Mouse (Mus musculus): ENCODE measurements around the gene Zfp871. TPM values are rescaled to one million over a fixed set of nuclear protein-coding genes. Genes with fewer than 3 reads are reported as not detected.
A peak's percentile ranks its signal among the peaks of the same experiment; 100 is the strongest.
"Not testable (repeated sequence)": the region's sequence is repeated elsewhere in the genome, so short reads cannot be mapped to it uniquely, and the experiment has no call there.

Gene Zfp871
- polyA plus RNA-seq, 1 experiment from 2014 or later: 28.9 TPM

DNA sequence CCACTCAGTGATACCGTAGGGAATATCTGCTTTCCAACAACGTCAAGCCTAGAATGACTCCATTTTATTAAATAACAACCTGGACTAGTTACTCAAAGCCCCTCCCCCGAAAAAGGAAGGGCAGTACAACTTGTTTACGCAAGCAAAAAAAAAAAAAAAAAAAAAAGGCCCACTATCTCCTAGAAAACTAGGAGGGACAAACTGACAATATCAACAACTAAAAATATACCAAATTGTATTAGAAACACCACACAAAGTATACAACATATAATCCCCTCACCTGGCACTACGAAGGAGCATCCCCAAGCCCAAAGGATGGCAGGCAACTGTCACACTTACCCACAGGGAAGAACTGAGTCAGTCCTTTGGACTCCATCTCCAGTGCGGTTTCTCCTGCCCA is 1.1 kb downstream of the Zfp871 start:
- Histone ChIP-seq H3K4me2 (replicated peaks) (peak overlapping the region; percentile 59), H3K27ac (no peak overlapping the region), H3K9me3 (no peaks in the 10 kb centered on the region), H3K36me3 (0 out of 2 replicates have a peak, but pooled peaks cover 11% of the 10 kb centered on the region), H3K4me3 (replicated peaks) (peak overlapping the region; percentile 88), H3K4me1 (replicated peaks) (peaks cover 7% of the 10 kb centered on the region), H3K27me3 (replicated peaks) (no peaks in the 10 kb centered on the region), H3K9ac (peak overlapping the region; percentile 96; the same call in 1 of the 2 replicates)
- no peak for ATAC-seq
- 46% methylated on average over 6 of the region's 6 CpGs for WGBS

DNA sequence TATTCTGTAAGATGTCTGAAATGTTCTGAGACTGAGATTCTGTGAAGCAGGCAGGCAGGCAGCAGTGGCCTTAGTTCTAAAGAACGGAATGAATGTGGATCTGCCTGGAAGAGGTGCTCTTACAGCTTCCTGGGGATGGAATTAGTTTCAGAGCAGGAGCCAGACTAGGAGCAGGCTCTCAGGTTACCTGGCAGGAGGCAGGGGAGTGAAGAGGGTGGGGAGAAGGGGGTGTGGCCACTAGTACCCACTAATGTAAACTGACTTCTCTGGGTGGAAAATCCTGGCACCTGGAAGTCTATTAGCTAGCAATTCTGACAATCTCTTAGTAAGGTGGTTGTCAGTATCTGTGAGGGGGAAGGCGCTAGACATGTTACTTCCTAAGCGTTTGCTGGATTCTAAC is 2.4 kb downstream of the Zfp871 start:
- H3K4me1 ChIP-seq (replicated peaks): peaks cover 7% of the 10 kb centered on the region
- 78% methylated on average over 3 of the region's 3 CpGs for WGBS
- H3K27me3 ChIP-seq (replicated peaks): no peaks in the 10 kb centered on the region
- H3K27ac ChIP-seq: no peak overlapping the region
- H3K9ac ChIP-seq: no peak overlapping the region
- H3K4me2 ChIP-seq (replicated peaks): 0 out of 2 replicates have a peak overlapping the region, but pooled peaks have one; percentile 3
- ATAC-seq: no peak
- no peaks in the 10 kb centered on the region for H3K9me3 ChIP-seq
- H3K36me3 ChIP-seq: 0 out of 2 replicates have a peak, but pooled peaks cover 11% of the 10 kb centered on the region
- H3K4me3 ChIP-seq (replicated peaks): no peak overlapping the region

DNA sequence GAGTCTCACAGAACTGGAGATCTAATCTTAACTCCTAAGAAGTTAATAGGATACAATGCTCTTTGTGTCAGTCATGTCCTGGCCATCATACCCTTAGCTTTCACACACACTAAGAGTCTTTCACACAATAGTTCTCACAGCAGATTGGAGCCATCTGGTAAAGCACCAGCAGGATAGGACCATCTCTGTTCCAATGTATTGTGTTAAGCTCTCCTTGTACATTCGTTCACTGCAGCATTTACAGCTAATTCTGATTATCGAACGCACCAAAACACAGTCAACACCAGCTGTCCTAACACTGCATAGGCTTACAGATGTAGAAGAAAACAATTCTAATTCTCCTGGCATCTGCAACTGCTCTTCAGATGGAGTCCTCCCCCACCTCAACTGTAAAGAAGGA is 10.5 kb downstream of the Zfp871 start:
- Histone ChIP-seq H3K4me3 (replicated peaks) (no peak overlapping the region), H3K9ac (no peak overlapping the region), H3K9me3 (no peaks in the 10 kb centered on the region), H3K27ac (no peak overlapping the region), H3K4me2 (replicated peaks) (no peak overlapping the region), H3K27me3 (replicated peaks) (no peaks in the 10 kb centered on the region), H3K36me3 (peaks cover 25% of the 10 kb centered on the region), H3K4me1 (replicated peaks) (no peaks in the 10 kb centered on the region)
- no peak for ATAC-seq
- WGBS: 90% methylated on average over 3 of the region's 3 CpGs

DNA sequence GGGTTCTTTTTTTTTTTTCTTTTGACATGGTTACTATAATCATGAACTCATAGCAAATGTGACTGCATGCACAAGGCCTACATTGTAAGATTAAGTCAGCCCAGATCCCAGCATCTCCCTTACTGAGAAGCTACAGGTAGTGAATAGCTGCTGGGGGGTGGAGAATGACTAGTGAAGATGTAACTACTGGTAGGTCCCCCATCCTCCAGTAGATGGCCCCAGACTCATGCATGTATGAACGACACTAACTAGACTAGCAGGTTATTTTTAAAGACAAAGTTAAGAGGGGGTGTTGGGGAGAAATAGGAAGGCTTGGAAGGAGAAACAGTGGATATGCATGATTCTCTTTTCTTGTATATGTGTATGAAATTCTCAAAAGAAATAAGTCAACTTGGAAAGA is 16.9 kb downstream of the Zfp871 start:
- H3K27ac ChIP-seq: no peak overlapping the region
- H3K36me3 ChIP-seq: peaks cover 43% of the 10 kb centered on the region
- H3K4me3 ChIP-seq (replicated peaks): no peak overlapping the region
- no peak for ATAC-seq
- H3K4me1 ChIP-seq (replicated peaks): no peaks in the 10 kb centered on the region
- no peak overlapping the region for H3K4me2 ChIP-seq (replicated peaks)
- H3K9ac ChIP-seq: no peak overlapping the region
- no peaks in the 10 kb centered on the region for H3K27me3 ChIP-seq (replicated peaks)
- 85% methylated on average over 1 of the region's 1 CpGs for WGBS
- H3K9me3 ChIP-seq: no peaks in the 10 kb centered on the region

DNA sequence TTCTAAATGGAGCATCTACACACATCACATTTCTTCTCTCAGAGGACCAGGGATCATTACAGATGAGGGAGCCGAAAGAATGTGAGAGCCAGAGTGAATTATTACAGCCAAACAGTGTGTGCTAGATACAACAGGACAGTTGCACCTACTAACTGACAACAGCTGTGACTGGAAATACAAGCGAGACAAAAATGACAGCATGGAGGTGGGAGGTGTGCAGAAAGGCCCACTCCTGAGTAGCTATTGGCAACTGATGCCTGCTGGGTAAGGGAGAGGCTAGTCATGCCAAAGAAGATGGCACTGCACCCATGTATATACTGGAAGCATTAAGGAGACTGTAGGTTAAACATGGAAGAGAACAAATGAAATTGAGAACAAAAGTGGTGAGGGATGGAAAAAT is 21.7 kb downstream of the Zfp871 start:
- no peaks in the 10 kb centered on the region for H3K4me1 ChIP-seq (replicated peaks)
- H3K4me2 ChIP-seq (replicated peaks): no peak overlapping the region
- no peak overlapping the region for H3K4me3 ChIP-seq (replicated peaks)
- H3K9ac ChIP-seq: no peak overlapping the region
- 94% methylated on average over 2 of the region's 2 CpGs for WGBS
- H3K27ac ChIP-seq: no peak overlapping the region
- no peaks in the 10 kb centered on the region for H3K9me3 ChIP-seq
- no peaks in the 10 kb centered on the region for H3K27me3 ChIP-seq (replicated peaks)
- peaks cover 33% of the 10 kb centered on the region for H3K36me3 ChIP-seq
- no peak for ATAC-seq

DNA sequence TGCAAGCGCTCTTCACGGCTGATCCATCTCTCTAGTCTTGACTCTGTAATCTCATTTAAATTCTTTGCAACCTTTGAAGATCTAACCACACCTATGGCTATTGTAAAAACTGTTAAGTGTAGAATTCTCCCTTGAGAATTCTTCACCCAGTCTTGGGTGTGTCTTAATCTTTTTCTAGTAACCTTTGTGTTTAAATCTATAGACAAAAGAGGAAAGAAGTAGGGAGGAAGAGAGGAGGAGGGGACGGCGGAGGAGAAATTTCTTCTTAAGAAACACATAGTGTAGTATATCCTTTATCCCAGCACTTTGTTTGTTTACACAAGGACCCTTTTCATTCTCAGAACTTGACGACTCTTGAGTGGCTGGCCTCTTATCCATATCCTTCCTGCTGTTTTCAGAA is 30.8 kb downstream of the Zfp871 start:
- WGBS: 58% methylated on average over 5 of the region's 5 CpGs
- Histone ChIP-seq H3K9ac (no peak overlapping the region), H3K4me1 (replicated peaks) (no peaks in the 10 kb centered on the region), H3K9me3 (no peaks in the 10 kb centered on the region), H3K4me3 (replicated peaks) (no peak overlapping the region), H3K27me3 (replicated peaks) (no peaks in the 10 kb centered on the region), H3K4me2 (replicated peaks) (no peak overlapping the region), H3K36me3 (no peaks in the 10 kb centered on the region), H3K27ac (no peak overlapping the region)
- ATAC-seq: no peak

DNA sequence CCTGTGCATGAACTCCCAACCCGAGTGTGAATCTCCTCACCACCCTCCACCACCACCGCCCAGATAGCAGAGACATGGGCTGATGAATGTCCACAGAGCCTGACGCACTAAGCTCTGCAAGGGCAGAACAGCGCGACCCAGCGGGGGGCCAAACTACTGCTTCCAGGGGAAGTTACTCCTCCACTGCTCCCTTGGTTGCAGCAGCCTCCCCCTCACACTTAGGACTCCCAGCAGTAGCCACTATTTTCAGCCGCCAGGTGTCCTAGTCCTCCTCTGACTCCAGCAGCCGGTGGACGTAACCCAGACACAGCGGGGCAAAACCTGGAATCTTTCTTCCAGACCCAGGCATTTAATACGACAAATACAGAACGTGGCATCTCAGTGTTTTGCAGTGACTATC is 34.5 kb downstream of the Zfp871 start:
- H3K36me3 ChIP-seq: no peaks in the 10 kb centered on the region
- no peaks in the 10 kb centered on the region for H3K9me3 ChIP-seq
- no peak overlapping the region for H3K27ac ChIP-seq
- no peaks in the 10 kb centered on the region for H3K27me3 ChIP-seq (replicated peaks)
- no peak overlapping the region for H3K4me3 ChIP-seq (replicated peaks)
- WGBS: 12% methylated on average over 12 of the region's 12 CpGs
- no peak overlapping the region for H3K9ac ChIP-seq
- H3K4me1 ChIP-seq (replicated peaks): no peaks in the 10 kb centered on the region
- H3K4me2 ChIP-seq (replicated peaks): no peak overlapping the region
- ATAC-seq: no peak

DNA sequence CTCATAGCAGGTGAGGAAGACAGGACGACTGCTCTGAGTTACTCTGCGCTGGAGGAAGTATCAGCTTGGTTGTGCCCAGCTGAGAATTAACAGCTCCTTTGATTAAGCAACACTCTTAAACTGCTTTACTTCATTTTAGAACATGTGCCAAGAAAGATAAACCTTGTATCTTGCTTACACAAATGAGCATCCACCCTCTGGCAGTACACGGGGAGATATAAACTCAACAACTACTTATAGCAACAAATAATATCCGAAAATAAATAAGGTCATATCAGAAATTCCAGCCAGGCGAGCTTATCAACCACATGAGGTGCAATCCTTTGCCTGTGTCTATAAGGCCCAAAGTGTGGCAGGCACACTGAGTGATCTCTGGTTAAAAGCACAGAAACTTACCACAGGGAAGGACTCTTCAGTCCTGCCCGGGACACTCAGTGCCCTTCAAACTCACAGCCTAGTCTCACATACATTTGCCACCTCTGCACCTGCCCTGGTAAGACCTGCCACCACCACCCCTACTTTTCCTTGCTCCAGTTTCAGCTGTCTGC is 35.2 kb downstream of the Zfp871 start:
- Histone ChIP-seq H3K27ac (no peak overlapping the region), H3K9ac (no peak overlapping the region), H3K4me3 (replicated peaks) (no peak overlapping the region), H3K36me3 (no peaks in the 10 kb centered on the region), H3K27me3 (replicated peaks) (no peaks in the 10 kb centered on the region), H3K4me1 (replicated peaks) (no peaks in the 10 kb centered on the region), H3K9me3 (no peaks in the 10 kb centered on the region), H3K4me2 (replicated peaks) (no peak overlapping the region)
- no peak for ATAC-seq
- WGBS: 66% methylated on average over 6 of the region's 6 CpGs

DNA sequence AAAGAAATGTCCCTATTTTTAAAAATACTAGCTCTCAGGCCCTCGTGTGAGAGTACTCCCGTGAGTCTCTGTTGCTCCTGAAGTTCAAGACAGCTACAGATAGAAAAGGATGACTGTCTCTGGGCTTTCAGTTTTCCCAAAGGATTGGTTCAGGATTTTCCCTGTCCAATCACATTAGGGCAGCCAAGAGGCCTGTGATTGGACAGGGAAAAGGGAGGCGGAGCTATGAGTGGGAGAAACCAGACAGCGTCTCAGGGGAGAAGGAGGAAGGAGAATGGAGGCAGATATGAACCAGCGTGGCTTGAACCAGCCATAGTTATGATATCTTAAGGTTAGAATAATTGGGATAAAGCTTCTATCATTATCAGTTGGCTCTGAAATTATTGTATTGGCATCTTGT is 37.5 kb downstream of the Zfp871 start:
- Histone ChIP-seq H3K9ac (no peak overlapping the region), H3K4me1 (replicated peaks) (no peaks in the 10 kb centered on the region), H3K27me3 (replicated peaks) (no peaks in the 10 kb centered on the region), H3K9me3 (no peaks in the 10 kb centered on the region), H3K27ac (no peak overlapping the region), H3K4me2 (replicated peaks) (no peak overlapping the region), H3K36me3 (no peaks in the 10 kb centered on the region), H3K4me3 (replicated peaks) (no peak overlapping the region)
- no peak for ATAC-seq
- 37% methylated on average over 5 of the region's 5 CpGs for WGBS

DNA sequence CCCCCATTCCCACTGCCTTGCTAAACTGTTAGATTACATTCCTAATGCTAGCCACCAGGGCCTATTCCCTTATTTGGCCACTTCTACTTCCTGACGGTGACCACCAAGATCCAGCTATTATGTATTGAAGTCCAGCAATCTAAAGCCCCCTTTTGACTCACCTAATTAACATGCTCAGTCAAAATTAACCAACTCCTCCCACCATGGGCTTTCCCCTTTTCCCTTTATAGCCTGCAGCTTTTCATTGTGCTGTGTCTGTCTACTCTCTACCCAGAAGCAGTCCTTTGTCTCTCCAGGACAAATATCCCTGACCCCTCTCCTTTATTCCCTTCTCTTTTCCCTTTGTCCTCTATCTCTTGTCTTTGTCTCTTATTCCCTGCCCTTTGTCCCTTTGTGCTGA is 47.0 kb downstream of the Zfp871 start:
- no peak overlapping the region for H3K4me2 ChIP-seq (replicated peaks)
- H3K9me3 ChIP-seq: no peaks in the 10 kb centered on the region
- H3K9ac ChIP-seq: no peak overlapping the region
- H3K4me1 ChIP-seq (replicated peaks): no peaks in the 10 kb centered on the region
- no peaks in the 10 kb centered on the region for H3K27me3 ChIP-seq (replicated peaks)
- H3K4me3 ChIP-seq (replicated peaks): no peak overlapping the region
- WGBS: 47% methylated on average over 1 of the region's 1 CpGs
- H3K36me3 ChIP-seq: no peaks in the 10 kb centered on the region
- no peak overlapping the region for H3K27ac ChIP-seq
- no peak for ATAC-seq

DNA sequence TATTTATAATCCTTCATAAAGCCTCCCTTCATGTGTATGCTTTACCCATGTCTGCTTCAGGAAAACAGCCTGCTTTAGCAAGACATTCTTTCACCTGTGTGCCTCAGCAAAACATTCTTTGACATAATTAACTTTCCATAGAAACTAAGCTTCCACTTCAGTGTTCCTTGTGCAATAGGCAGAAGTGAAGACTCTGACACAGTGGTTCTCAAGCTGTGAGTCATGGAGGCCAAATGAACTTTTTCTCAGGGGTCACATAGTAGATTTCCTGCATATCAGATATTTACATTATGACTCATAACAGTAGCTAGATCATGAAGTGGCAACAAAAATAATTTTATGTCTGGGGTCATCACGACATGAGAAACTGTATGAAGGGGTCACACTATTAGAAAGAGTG is 49.7 kb downstream of the Zfp871 start:
- Histone ChIP-seq H3K4me2 (replicated peaks) (no peak overlapping the region), H3K9ac (no peak overlapping the region), H3K27ac (no peak overlapping the region), H3K9me3 (no peaks in the 10 kb centered on the region), H3K4me3 (replicated peaks) (no peak overlapping the region), H3K4me1 (replicated peaks) (no peaks in the 10 kb centered on the region), H3K36me3 (no peaks in the 10 kb centered on the region), H3K27me3 (replicated peaks) (no peaks in the 10 kb centered on the region)
- ATAC-seq: no peak
- 86% methylated on average over 1 of the region's 1 CpGs for WGBS

DNA sequence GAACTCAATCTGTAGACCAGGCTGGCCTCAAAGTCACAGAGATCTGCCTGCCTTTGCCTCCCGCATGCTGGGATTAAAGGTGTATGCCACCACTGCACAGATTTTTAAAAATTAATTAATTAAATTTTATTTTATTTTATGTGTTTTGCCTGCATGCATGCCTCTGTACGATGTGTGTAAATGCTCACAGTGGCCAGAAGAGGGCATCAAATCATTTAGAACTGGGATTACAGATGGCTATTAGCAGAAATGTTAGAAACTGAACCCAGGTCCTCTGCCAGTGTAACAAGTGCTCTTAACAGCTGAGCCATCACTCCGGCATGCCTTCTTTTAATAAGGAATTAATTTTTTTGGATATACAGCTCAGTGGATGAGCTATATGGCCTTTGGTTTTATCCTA is 59.1 kb downstream of the Zfp871 start:
- H3K27me3 ChIP-seq (replicated peaks): no peaks in the 10 kb centered on the region
- H3K4me3 ChIP-seq (replicated peaks): no peak overlapping the region
- no peaks in the 10 kb centered on the region for H3K36me3 ChIP-seq
- H3K27ac ChIP-seq: no peak overlapping the region
- no peak overlapping the region for H3K9ac ChIP-seq
- H3K9me3 ChIP-seq: no peaks in the 10 kb centered on the region
- ATAC-seq: no peak
- no peaks in the 10 kb centered on the region for H3K4me1 ChIP-seq (replicated peaks)
- H3K4me2 ChIP-seq (replicated peaks): no peak overlapping the region
- WGBS: 75% methylated on average over 3 of the region's 3 CpGs

DNA sequence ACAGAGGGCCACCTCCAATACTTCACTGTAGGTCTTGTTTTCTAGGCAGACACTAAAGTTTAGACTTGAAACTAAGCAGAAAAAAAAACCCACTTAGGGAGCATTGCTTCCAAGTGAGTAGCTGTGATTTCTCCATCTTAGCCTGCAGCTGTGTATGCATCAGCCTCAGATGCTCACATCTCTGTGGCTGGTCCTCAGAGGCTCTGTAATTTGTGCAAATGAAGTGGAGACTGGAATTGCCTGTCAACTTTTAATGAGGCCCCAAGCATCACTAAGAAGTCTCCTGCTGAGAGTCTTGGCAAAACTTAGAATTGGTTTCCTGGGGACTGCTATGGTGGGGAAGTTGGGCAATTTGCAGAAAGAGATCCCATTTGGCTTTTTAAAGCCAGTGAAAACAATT is 61.7 kb downstream of the Zfp871 start:
- not testable (repeated sequence) for H3K9me3 ChIP-seq; H3K27me3 ChIP-seq (replicated peaks); H3K9ac ChIP-seq; H3K4me2 ChIP-seq (replicated peaks); H3K4me3 ChIP-seq (replicated peaks); H3K36me3 ChIP-seq; H3K27ac ChIP-seq; H3K4me1 ChIP-seq (replicated peaks); ATAC-seq

All from intestine, embryonic 15.5 days (tissue).